Mouse (Mus musculus) layer of hippocampus, postnatal 10 days (tissue): ENCODE results near the gene Pitpna. TPM values are rescaled to one million over a fixed set of nuclear protein-coding genes. Genes with fewer than 3 reads are reported as not detected.

Source experiments
- DNase-seq, 2 experiments: peaks; one replicate each; pipeline ENCODE4 v3.0.0; 2021; ENCODE audit warnings: low spot score in 2 of 2
- total RNA-seq, 2 experiments: library from RNA; stranded (reverse); gene quantifications; 2 replicates each; pipeline ENCODE4 v1.2.3; 2021

Gene Pitpna
- total RNA-seq, 2 experiments from 2014 or later = 310 to 313 TPM

DNA sequence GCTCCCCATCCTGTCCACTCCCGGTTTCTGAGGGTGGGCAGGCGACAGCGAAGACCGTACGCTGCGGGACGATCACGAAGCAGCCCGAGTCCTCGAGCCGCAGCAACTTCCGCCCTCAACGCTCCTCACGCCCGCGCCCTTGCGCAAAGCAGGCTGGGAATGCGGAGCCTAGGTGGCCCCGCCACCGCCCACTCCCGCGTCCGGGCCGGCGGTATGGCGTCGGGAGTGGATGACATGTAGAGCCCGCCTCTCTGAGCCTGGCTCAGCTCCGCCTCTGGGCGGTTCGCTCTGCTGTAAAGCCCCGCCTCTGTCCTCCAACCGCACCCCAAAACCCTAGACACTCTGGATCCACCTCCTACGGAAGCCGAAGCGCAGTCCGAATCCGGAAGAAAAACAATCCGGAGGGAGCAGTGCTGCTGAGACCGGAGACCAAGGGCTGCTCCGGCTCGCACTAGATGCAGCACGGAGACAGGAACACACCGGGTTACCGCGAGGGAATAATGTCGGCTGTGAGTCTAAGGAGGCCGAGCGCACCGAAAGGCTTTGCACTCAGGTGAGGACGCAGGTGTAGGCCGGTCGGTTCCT is 42.8 kb downstream of the Pitpna start, which contains the start of gene Inpp5k:
TSS of gene Inpp5k (plus strand) at position 344 of the 585 bp plus-strand sequence.
- peak; percentile 90 to 95 for DNase-seq

GRCm38 (mm10) chr11:75631561-75632225 is 43.8 kb downstream of the Pitpna start:
- DNase-seq = no peak

GRCm38 (mm10) chr11:75632921-75633320 is 45.0 kb downstream of the Pitpna start:
- DNase-seq = no peak

DNA sequence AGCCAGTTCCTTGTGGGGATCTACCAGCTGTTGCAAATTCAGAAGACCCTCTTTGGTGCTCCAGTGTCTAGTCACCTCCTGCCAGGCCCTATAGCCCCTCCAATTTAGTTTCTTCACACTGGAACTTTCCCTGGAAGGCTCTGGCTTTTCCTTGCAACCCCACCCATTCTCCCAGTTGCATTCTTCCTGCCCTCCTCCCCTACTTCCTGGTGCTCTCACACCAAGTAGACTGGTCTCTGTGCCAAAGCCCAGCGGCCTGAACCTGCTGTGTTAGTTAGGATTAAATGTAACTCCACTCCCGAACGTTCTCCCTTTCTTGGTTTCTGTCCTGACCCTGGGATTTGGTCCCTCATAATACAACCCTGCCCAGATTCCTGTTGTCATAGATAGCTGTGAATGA is 46.9 kb downstream of the Pitpna start:
- no peak for DNase-seq

- DNase-seq = no peak
Observed at GRCm38 (mm10) chr11:75635315-75635714, 47.4 kb downstream of the Pitpna start.

- DNase-seq = no peak
Observed at GRCm38 (mm10) chr11:75643323-75643722, 55.4 kb downstream of the Pitpna start.

DNA sequence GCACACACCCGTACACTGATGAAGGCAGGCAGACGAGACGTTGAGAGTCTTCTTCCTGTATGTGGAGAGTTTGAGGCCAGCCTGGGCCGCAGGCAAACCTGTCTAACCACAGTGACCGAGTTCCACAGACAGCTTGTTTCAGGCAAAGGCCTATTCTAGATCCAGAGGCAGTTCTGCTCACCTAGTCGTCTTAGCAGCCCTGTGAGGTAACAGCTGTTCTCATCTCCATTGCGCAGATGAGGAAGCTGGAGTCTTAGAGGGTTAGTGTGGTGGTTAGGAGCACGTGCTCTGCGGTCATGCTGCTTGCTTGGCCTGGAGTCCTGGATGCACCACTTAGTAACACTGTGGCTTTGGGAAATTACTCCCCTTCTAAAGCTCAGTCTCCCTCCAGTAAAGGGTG is 56.8 kb downstream of the Pitpna start:
- DNase-seq = no peak

GRCm38 (mm10) chr11:75647681-75648211 is 59.8 kb downstream of the Pitpna start:
- peak; percentile 71 to 77 for DNase-seq

- peak in 1 of 2 experiments; percentile 21 for DNase-seq
Observed at GRCm38 (mm10) chr11:75649155-75649561, 61.3 kb downstream of the Pitpna start.

- DNase-seq = no peak
Observed at GRCm38 (mm10) chr11:75650311-75650710, 62.4 kb downstream of the Pitpna start, which contains the start of gene Myo1c. Gene Myo1c, plus strand, starts transcription at chr11:75650504.

DNA sequence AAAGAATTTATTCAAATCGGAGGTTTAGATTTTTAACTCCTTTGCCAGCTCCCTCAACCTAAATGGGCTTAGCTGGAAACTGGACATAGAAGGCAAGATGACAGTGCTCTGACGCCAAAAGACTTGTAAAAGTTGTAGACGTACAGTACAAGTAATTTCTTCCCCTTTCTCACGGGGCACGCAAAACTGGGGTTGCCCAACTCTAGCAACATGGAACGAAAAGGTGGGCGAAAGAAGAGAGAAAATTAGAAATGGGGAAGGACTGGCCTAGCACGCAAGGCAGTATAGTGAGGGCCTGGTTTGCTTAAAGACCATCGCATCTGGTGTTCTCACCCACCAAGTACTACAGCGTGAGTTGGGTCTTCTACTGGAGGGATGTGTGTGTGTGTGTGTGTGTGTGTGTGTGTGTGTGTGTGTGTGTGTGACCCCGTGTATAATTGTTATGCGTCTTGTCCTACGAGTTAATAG is 63.1 kb downstream of the Pitpna start:
- DNase-seq = no peak

GRCm38 (mm10) chr11:75651426-75652221 is 63.7 kb downstream of the Pitpna start:
- DNase-seq = peak; percentile 67 to 77

- peak in 1 of 2 experiments; percentile 25 for DNase-seq
Observed at GRCm38 (mm10) chr11:75652222-75652941, 64.5 kb downstream of the Pitpna start.

DNA sequence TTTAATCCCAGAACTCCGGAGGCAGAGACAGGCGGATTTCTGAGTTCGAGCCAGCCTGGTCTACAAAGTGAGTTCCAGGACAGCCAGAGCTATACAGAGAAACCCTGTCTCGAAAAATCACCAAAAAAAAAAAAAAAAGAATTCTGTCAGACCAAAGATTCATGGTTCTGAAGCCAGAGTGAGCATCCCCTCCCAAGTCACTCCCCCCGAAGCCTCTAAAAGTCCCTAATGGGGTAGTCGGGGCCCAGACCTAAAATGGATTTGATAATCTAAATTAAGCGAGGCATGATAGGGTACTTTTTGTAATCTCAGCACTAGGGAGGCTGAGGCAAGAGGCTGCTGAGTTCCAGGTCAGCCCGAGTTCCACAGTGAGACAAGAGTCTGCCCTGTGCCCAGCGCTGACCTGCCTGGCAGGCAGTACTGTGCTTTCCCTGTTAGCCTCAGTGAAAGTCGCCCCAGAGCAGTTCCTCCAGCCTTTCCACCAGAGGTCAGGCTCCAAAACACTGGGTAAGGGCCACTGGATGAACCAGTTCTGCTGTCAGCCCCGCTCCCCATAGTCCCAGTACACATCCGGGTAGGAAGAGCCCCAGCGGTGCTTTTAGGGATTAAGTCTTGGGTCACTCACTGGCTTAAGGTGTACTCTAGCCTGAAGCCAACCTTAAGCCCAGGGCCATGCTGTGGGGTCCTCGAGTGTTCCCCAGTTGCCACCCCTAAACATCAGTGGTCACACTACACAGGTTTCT is 65.2 kb downstream of the Pitpna start:
- no peak for DNase-seq

- peak; percentile 57 to 70 for DNase-seq
Observed at GRCm38 (mm10) chr11:75653781-75654470, 66.0 kb downstream of the Pitpna start.

- no peak for DNase-seq
Observed at GRCm38 (mm10) chr11:75654471-75655390, 66.8 kb downstream of the Pitpna start.

DNA sequence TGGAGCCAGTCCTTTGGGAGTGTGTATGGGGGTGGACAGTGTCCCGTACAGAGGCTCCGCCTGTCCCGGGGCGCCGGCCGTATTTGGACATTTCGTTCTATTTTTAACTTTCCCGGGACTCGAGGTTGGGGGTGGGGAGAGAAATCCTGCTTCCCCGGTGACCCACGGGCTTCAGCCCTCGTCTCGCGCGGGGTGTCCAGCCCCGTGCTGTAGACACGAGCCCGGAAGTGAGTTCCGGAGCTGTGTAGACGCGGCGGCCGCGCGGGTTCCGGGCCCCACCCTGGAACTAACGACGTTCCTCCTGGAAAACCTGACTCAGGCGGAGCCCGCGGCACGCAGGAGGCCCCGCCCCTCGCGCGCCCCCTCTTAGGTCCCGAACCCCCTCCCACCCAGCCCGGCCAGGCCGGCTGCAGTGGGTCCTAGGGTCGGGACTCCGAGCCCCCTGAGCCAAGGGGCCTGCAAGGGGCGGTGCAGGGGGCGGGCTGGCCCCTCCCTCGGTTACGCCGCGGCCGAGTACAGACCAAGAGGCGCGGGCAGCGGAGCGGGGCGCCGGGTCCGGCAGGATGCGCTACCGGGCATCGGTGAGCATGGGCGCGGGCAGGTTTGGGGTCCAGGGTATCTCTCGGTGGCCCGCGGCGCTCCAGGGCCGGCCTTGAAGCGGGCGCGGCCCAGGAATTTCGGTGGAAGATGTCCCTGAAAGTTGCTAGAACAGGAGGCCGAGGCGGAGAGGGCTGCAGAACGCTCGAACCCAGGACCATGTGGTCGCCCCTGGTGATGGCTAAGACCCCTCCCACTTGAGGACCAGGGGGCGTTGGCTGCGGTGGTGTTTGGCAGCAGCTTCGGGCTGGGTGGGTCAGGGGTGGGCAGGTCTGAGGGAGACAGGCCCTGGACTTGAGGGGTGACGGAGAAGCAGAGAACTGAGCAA is 68.0 kb downstream of the Pitpna start:
- DNase-seq = peak; percentile 48 to 66
